Mouse (Mus musculus): ENCODE measurements at regions not wholly inside any gene's neighbourhood (a gene's known extent, or its start where the extent isn't known, plus 50 kb on each side); places are given as distances from the start of the nearest gene placed in this dataset.

- ATAC-seq (ENCODE audit: low read depth): no peak
- Histone ChIP-seq H3K36me3 (ENCODE audit: control insufficient read depth, insufficient read depth, low read length) (no peaks in the 10 kb centered on the region), H3K27me3 (replicated peaks; ENCODE audit: control insufficient read depth, insufficient read depth, low read length) (no peaks in the 10 kb centered on the region), H3K4me1 (ENCODE audit: control insufficient read depth, insufficient read depth, low read length) (no peaks in the 10 kb centered on the region), H3K9ac (ENCODE audit: low read depth, low read length) (no peak overlapping the region), H3K27ac (replicated peaks; ENCODE audit: low read depth, low read length) (no peak overlapping the region), H3K9me3 (ENCODE audit: control insufficient read depth, low read length) (no peaks in the 10 kb centered on the region), H3K4me2 (ENCODE audit: low read depth, low read length) (no peak overlapping the region), H3K4me3 (ENCODE audit: low read depth, low read length) (no peak overlapping the region)
- 77% methylated on average over 1 of the region's 1 CpGs for WGBS
- no peak for DNase-seq (ENCODE audit: low spot score)
These were observed 587.6 kb upstream of the Pou3f3 start for GRCm38 (mm10) chr1:42107925-42108324.

- H3K9ac ChIP-seq (ENCODE audit: low read depth, low read length): no peak overlapping the region
- H3K36me3 ChIP-seq (ENCODE audit: control insufficient read depth, insufficient read depth, low read length): no peaks in the 10 kb centered on the region
- no peak for DNase-seq (ENCODE audit: low spot score)
- no peaks in the 10 kb centered on the region for H3K9me3 ChIP-seq (ENCODE audit: control insufficient read depth, low read length)
- H3K4me3 ChIP-seq (ENCODE audit: low read depth, low read length): no peak overlapping the region
- no peak overlapping the region for H3K27ac ChIP-seq (replicated peaks; ENCODE audit: low read depth, low read length)
- ATAC-seq (ENCODE audit: low read depth): no peak
- WGBS: 77% methylated on average over 13 of the region's 13 CpGs
- H3K4me2 ChIP-seq (ENCODE audit: low read depth, low read length): no peak overlapping the region
- no peaks in the 10 kb centered on the region for H3K4me1 ChIP-seq (ENCODE audit: control insufficient read depth, insufficient read depth, low read length)
- H3K27me3 ChIP-seq (replicated peaks; ENCODE audit: control insufficient read depth, insufficient read depth, low read length): no peaks in the 10 kb centered on the region
These were observed 543.3 kb upstream of the Pou3f3 start for GRCm38 (mm10) chr1:42152175-42152790.

- H3K9me3 ChIP-seq (ENCODE audit: control insufficient read depth, low read length): no peaks in the 10 kb centered on the region
- 66% methylated on average over 3 of the region's 3 CpGs for WGBS
- H3K27ac ChIP-seq (replicated peaks; ENCODE audit: low read depth, low read length): no peak overlapping the region
These were observed 542.7 kb upstream of the Pou3f3 start for GRCm38 (mm10) chr1:42152916-42153315.

GRCm38 (mm10) chr1:42167790-42168572 lies 527.6 kb upstream of the Pou3f3 start:
- DNase-seq (ENCODE audit: low spot score) (no peak), ATAC-seq (ENCODE audit: low read depth) (no peak)
- H3K4me2 ChIP-seq (ENCODE audit: low read depth, low read length): no peak overlapping the region
- H3K9ac ChIP-seq (ENCODE audit: low read depth, low read length): no peak overlapping the region
- no peaks in the 10 kb centered on the region for H3K9me3 ChIP-seq (ENCODE audit: control insufficient read depth, low read length)
- H3K4me3 ChIP-seq (ENCODE audit: low read depth, low read length): no peak overlapping the region
- no peak overlapping the region for H3K27ac ChIP-seq (replicated peaks; ENCODE audit: low read depth, low read length)
- H3K4me1 ChIP-seq (ENCODE audit: control insufficient read depth, insufficient read depth, low read length): no peaks in the 10 kb centered on the region
- no peaks in the 10 kb centered on the region for H3K27me3 ChIP-seq (replicated peaks; ENCODE audit: control insufficient read depth, insufficient read depth, low read length)
- WGBS: 85% methylated on average over 7 of the region's 7 CpGs
- H3K36me3 ChIP-seq (ENCODE audit: control insufficient read depth, insufficient read depth, low read length): no peaks in the 10 kb centered on the region

More at GRCm38 (mm10) chr1:42152916-42153315, 542.7 kb upstream of the Pou3f3 start:
- Histone ChIP-seq H3K4me3 (ENCODE audit: low read depth, low read length) (no peak overlapping the region), H3K36me3 (ENCODE audit: control insufficient read depth, insufficient read depth, low read length) (no peaks in the 10 kb centered on the region), H3K9ac (ENCODE audit: low read depth, low read length) (no peak overlapping the region), H3K4me1 (ENCODE audit: control insufficient read depth, insufficient read depth, low read length) (no peaks in the 10 kb centered on the region), H3K4me2 (ENCODE audit: low read depth, low read length) (no peak overlapping the region), H3K27me3 (replicated peaks; ENCODE audit: control insufficient read depth, insufficient read depth, low read length) (no peaks in the 10 kb centered on the region)
- DNase-seq (ENCODE audit: low spot score): no peak
- no peak for ATAC-seq (ENCODE audit: low read depth)

- Histone ChIP-seq H3K4me1 (ENCODE audit: control insufficient read depth, insufficient read depth, low read length) (no peaks in the 10 kb centered on the region), H3K27ac (replicated peaks; ENCODE audit: low read depth, low read length) (no peak overlapping the region), H3K9ac (ENCODE audit: low read depth, low read length) (no peak overlapping the region), H3K27me3 (replicated peaks; ENCODE audit: control insufficient read depth, insufficient read depth, low read length) (no peaks in the 10 kb centered on the region), H3K4me3 (ENCODE audit: low read depth, low read length) (no peak overlapping the region), H3K4me2 (ENCODE audit: low read depth, low read length) (no peak overlapping the region), H3K9me3 (ENCODE audit: control insufficient read depth, low read length) (no peaks in the 10 kb centered on the region), H3K36me3 (ENCODE audit: control insufficient read depth, insufficient read depth, low read length) (no peaks in the 10 kb centered on the region)
- 73% methylated on average over 3 of the region's 3 CpGs for WGBS
- peak; percentile 62; the same call in 1 of the 2 replicates for ATAC-seq (ENCODE audit: low read depth)
- DNase-seq (ENCODE audit: low spot score): peak; percentile 63
These were observed 526.1 kb upstream of the Pou3f3 start for GRCm38 (mm10) chr1:42169505-42169904.

GRCm38 (mm10) chr1:42186295-42186694 lies 509.3 kb upstream of the Pou3f3 start:
- no peak for ATAC-seq (ENCODE audit: low read depth)
- H3K9me3 ChIP-seq (ENCODE audit: control insufficient read depth, low read length): no peaks in the 10 kb centered on the region

GRCm38 (mm10) chr1:42228098-42228497 lies 467.5 kb upstream of the Pou3f3 start:
- DNase-seq (ENCODE audit: low spot score) (no peak), ATAC-seq (ENCODE audit: low read depth) (no peak)
- no peak overlapping the region for H3K4me2 ChIP-seq (ENCODE audit: low read depth, low read length)
- H3K4me3 ChIP-seq (ENCODE audit: low read depth, low read length): no peak overlapping the region
- H3K9ac ChIP-seq (ENCODE audit: low read depth, low read length): no peak overlapping the region
- H3K36me3 ChIP-seq (ENCODE audit: control insufficient read depth, insufficient read depth, low read length): no peaks in the 10 kb centered on the region
- H3K4me1 ChIP-seq (ENCODE audit: control insufficient read depth, insufficient read depth, low read length): peaks cover 9% of the 10 kb centered on the region; the same call in 1 of the 2 replicates
- H3K9me3 ChIP-seq (ENCODE audit: control insufficient read depth, low read length): no peaks in the 10 kb centered on the region
- H3K27ac ChIP-seq (replicated peaks; ENCODE audit: low read depth, low read length): no peak overlapping the region
- 93% methylated on average over 1 of the region's 1 CpGs for WGBS
- no peaks in the 10 kb centered on the region for H3K27me3 ChIP-seq (replicated peaks; ENCODE audit: control insufficient read depth, insufficient read depth, low read length)

More at GRCm38 (mm10) chr1:42186295-42186694, 509.3 kb upstream of the Pou3f3 start:
- Histone ChIP-seq H3K36me3 (ENCODE audit: control insufficient read depth, insufficient read depth, low read length) (no peaks in the 10 kb centered on the region), H3K4me2 (ENCODE audit: low read depth, low read length) (no peak overlapping the region), H3K27me3 (replicated peaks; ENCODE audit: control insufficient read depth, insufficient read depth, low read length) (no peaks in the 10 kb centered on the region), H3K27ac (replicated peaks; ENCODE audit: low read depth, low read length) (no peak overlapping the region), H3K4me3 (ENCODE audit: low read depth, low read length) (no peak overlapping the region), H3K9ac (ENCODE audit: low read depth, low read length) (no peak overlapping the region), H3K4me1 (ENCODE audit: control insufficient read depth, insufficient read depth, low read length) (no peaks in the 10 kb centered on the region)
- DNase-seq (ENCODE audit: low spot score): no peak

- DNase-seq (ENCODE audit: low spot score) (peak; percentile 58), ATAC-seq (ENCODE audit: low read depth) (no peak)
- Histone ChIP-seq H3K4me2 (ENCODE audit: low read depth, low read length) (peak overlapping the region; percentile 32), H3K4me3 (ENCODE audit: low read depth, low read length) (no peak overlapping the region), H3K27ac (replicated peaks; ENCODE audit: low read depth, low read length) (no peak overlapping the region), H3K9me3 (ENCODE audit: control insufficient read depth, low read length) (no peaks in the 10 kb centered on the region), H3K27me3 (replicated peaks; ENCODE audit: control insufficient read depth, insufficient read depth, low read length) (no peaks in the 10 kb centered on the region), H3K9ac (ENCODE audit: low read depth, low read length) (no peak overlapping the region), H3K36me3 (ENCODE audit: control insufficient read depth, insufficient read depth, low read length) (no peaks in the 10 kb centered on the region), H3K4me1 (ENCODE audit: control insufficient read depth, insufficient read depth, low read length) (peaks cover 15% of the 10 kb centered on the region; the same call in 1 of the 2 replicates)
- WGBS: 64% methylated on average over 12 of the region's 12 CpGs
These were observed 465.9 kb upstream of the Pou3f3 start for GRCm38 (mm10) chr1:42229711-42230110.

All from embryonic facial prominence, embryonic 14.5 days (tissue).